Mouse (Mus musculus) mature B cell (primary cell): ENCODE data around the gene Phxr2.
"Not testable (repeated sequence)": the region's sequence is repeated elsewhere in the genome, so short reads cannot be mapped to it uniquely, and the experiment has no call there.

ENCODE experiments used
- in situ Hi-C: fragments of 300-500 bp; cut with MboI; formaldehyde crosslinking; loops from 2 replicates; pipeline ENCODE4 v1.14.3; 2019

Phxr2 gene

GRCm38 (mm10) chr10:99126225-99126624 lies at the start of gene Phxr2:
Gene Phxr2, minus strand, starts transcription at chr10:99126325.
- in situ Hi-C loops: no loop called here

GRCm38 (mm10) chr10:99172906-99173507 lies 46.9 kb upstream of the Phxr2 start:
- in situ Hi-C loops: no loop called here

DNA sequence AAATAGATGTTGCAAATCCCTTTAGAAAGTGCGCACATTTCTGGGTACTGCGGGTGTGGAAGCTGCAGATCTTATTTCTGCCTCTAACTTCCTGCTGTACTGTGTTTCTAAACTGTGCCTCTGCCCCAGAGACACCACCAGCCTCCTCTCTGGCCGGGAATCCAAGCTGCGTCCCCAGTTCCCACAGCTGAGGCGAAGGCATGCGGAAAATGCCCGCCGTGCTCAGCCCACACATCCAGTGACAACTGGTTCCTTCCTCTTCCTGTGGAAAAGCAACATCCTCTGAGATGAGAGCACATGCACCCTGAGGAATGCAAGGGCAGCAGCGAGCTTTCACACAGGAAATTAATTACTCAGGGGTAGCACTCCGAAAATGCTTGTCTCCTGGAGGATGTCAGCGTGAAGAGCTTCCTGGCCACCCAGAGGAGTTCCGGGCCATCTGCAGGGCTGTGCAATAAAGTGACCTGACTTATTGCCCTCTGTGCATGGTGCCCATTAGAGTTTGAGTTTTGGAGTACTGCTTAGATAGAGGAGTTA lies 45.9 kb upstream of the Phxr2 start:
- in situ Hi-C loops: no loop called here

DNA sequence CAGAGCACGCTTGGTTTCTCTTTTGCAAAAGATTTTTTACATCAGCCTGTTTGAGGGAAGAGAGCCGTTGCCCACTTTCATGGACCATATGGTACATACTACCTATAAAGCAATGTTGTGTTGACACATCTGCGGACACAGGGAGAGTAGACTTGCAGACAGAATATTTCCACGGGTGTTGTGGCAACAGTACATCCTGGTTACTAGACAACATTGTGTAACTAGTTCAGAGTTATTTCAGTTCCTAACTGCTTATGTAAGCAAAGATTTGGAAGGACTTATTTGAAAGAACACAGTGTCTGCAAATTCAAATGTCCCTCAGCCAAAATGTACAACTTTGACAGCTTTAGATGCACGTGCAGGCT lies 43.6 kb upstream of the Phxr2 start:
- in situ Hi-C loops: loop anchor here (10.0 kb wide), 1 partner anchor 405 kb away; no protein-coding TSS in a partner anchor

DNA sequence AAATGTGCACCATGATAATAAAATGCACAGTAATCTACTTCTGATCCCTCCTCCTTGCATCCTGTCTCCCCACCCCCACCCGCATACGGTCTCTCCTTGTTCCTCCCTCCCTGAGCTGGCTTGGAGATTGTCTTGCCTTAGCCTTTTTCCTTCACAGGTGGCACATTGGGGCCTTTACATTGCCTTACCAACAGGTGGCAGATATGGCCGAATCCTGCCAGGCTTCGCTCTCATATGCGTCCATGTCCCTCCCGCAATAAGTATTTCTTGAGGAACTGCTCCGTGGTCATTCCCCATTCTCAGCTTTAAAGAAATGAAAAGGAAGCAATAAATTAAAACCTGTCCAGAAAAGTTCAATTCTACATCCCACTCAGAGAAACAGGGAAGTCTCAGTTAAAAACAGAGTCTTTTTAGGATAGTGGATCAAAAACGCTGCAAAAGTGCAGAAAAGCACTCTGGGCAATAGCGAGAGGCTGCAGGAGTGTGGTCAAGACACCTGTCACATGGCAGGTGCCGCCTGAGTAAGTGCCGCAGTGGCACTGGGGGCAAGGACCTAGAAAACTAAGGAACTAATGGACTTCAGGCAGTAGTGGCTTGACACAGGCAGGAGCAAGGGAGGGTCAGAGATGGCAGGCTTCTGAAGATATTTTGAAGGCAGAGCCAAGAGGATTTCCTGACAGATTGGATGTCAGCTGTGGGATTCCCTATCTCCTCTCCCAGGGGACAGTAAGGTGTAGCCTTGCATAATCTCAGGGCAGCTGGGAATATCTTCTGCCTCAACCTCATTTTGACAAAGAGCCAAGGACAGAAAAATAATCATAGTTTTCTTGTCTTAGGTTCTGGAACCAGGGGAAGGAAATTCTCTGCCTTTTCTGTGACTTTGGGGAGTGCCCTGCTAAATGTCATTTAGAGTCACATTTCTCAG lies 43.0 kb upstream of the Phxr2 start:
- in situ Hi-C loops: loop anchor here (10.0 kb wide), 1 partner anchor 406 kb away; no protein-coding TSS in a partner anchor

DNA sequence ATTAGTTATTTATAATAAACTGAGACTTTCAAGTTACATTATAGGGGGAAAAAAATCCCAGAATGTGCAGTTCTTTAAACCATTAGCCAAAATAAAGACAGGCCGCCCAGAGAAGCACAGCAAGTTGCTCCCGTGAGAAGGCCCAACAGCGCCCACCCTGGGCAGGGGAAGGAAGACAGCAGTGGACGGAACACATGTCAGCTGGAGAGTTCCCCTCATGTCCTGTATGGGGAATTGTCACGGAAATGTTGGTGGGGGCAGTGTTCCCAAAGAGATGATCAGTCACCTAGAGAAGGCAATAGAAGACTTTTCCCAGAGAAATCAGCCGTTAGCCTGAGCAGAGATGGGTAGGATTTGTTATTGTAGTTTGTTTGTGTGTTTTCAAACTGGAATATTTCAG lies 42.3 kb upstream of the Phxr2 start:
- in situ Hi-C loops: loop anchor here (10.0 kb wide), 1 partner anchor 406 kb away; no protein-coding TSS in a partner anchor

- in situ Hi-C loops: loop anchor here (10.0 kb wide), 1 partner anchor 408 kb away; no protein-coding TSS in a partner anchor
These were observed 40.3 kb upstream of the Phxr2 start for GRCm38 (mm10) chr10:99166392-99166791.

GRCm38 (mm10) chr10:99165751-99166282 lies 39.7 kb upstream of the Phxr2 start:
- in situ Hi-C loops: loop anchor here (10.0 kb wide), 1 partner anchor 409 kb away; no protein-coding TSS in a partner anchor

- in situ Hi-C loops: loop anchor here (10.0 kb wide), 1 partner anchor 410 kb away; no protein-coding TSS in a partner anchor
These were observed 38.8 kb upstream of the Phxr2 start for GRCm38 (mm10) chr10:99164871-99165477.

- in situ Hi-C loops: loop anchor here (10.0 kb wide), 1 partner anchor 412 kb away; no protein-coding TSS in a partner anchor
These were observed 36.9 kb upstream of the Phxr2 start for GRCm38 (mm10) chr10:99163002-99163401.

DNA sequence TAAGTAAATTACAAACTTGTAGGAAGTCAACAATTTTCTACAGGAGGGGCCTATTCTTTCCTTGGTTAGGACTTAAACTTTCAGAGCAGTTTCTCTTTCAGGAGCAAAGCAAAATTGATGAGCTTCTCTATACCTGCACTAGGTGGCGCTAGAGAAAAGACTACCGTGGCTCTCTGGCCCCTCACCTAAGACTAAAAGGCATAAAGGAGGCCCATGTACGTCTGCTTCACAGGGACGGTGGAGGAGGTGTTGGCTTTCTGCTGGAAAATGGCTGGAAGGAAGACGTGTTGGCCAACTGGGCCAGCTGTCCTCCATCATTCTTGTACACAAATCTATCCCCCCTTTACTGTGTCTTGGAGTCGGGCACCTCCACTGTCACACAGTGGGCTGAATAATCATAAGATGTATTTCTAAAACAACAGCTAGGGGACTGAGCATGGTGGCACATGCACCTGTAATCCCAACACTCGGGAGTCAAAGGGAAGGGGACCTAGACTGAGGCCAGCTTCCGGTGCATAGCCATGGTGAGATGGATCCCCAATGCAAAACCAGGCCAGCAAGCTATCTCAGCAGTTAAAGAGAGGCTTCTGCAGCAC lies 36.0 kb upstream of the Phxr2 start:
- in situ Hi-C loops: loop anchor here (10.0 kb wide), 1 partner anchor 413 kb away; no protein-coding TSS in a partner anchor

DNA sequence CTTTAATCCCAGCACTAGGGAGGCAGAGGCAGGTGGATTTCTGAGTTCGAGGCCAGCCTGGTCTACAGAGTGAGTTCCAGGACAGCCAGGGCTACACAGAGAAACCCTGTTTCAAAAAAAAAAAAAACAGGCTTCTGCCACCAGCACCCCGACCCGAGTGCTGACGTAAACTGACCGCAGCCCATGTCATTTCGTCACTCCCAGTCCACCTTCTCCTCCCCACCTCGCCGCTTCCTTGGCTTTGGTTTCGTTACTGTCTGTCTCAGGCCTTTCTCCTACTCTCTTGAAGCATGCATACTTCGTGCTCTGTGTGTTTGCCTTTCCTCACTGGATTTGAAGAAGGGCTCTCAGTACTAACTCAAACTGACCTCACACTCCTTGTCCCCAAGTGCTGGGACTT lies 31.6 kb upstream of the Phxr2 start:
- in situ Hi-C loops: not testable (repeated sequence)

DNA sequence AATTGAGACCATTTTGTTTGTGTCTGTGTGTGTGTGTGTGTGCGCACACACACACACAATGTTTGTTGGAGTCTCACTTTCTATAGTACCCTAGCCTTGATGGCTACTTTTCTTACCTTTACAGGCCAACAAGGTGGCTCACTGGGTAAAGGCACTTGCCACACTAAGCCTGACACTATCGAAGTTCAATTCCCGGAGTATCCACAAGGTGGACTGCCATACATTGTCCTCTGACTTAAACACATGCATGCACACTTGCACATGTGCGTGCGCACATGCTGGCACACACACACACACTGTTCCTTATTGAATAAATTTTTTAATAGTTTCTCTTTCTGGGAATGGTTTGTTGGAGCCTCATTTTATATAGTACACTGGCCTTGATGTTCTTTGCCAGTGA lies 30.7 kb upstream of the Phxr2 start:
- in situ Hi-C loops: no loop called here

- in situ Hi-C loops: no loop called here
These were observed 28.5 kb upstream of the Phxr2 start for GRCm38 (mm10) chr10:99154635-99155034.

DNA sequence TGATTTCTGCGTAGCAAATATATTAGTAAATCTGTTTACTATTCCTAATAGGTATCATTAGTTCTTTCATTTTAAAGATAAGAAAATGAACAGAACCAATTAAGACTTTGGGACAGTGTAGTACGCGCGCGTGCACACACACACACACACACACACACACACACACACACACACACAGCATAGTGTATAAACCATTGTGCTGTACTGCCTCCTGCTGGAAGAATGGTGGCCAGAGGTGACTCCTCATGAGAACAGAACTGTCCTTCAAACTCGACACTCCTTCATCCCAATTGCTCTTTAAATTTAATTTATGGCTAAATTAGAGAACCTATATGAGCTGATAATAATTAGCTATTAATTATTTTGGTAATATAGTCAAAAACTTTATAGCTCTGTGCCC lies 25.9 kb upstream of the Phxr2 start:
- in situ Hi-C loops: no loop called here

- in situ Hi-C loops: no loop called here
These were observed 25.5 kb upstream of the Phxr2 start for GRCm38 (mm10) chr10:99151580-99151979.

- in situ Hi-C loops: no loop called here
These were observed 23.9 kb upstream of the Phxr2 start for GRCm38 (mm10) chr10:99150016-99150415.

DNA sequence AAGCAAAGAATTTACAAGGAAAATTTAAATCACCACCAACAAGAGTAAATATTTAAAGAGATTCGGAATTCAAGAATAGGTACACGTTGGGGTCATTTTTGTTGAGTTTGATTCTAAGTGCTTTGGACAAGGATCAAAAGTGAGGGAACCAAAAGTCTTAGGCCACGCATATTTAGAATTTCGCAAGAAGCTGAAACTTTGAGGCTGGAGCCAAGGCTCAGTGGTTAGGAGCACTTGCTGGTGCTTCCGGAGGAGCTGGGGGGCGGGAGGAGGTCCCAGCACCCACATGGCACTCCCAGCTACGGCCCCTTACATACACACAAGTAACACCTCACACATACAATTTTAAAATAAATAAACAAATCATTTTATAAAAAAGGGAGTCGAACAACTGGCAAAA lies 20.5 kb upstream of the Phxr2 start:
- in situ Hi-C loops: no loop called here

DNA sequence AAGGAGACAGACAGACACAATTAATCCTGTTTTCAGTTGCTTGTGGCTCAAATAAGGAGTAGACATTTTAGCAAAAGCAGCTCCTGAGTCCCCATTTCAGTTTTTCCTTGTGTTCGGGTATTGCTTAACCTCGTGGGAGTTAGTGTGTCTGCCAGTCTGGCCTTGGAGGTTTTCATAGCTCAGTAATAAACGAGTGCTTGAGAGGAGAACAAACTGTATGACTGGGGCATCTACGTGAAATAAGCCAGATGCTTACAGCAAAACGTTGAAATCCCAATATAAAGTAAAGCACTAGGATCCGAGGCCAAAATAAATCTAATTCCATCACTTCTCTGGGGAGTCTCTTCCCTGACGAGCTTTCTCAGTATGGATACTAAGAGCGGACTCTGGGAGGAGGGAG lies 19.5 kb upstream of the Phxr2 start:
- in situ Hi-C loops: no loop called here

GRCm38 (mm10) chr10:99136337-99136736 lies 10.2 kb upstream of the Phxr2 start:
- in situ Hi-C loops: no loop called here

GRCm38 (mm10) chr10:99133321-99133875 lies 7.3 kb upstream of the Phxr2 start:
- in situ Hi-C loops: no loop called here
